Mouse (Mus musculus): ENCODE measurements around the gene Snx1. TPM values are rescaled to one million over a fixed set of nuclear protein-coding genes. Genes with fewer than 3 reads are reported as not detected.
A peak's percentile ranks its signal among the peaks of the same experiment; 100 is the strongest.

Gene Snx1
- total and polyA plus RNA-seq, 3 experiments: 83.9 to 189 (median 113) TPM

GRCm38 (mm10) chr9:66155534-66155933 lies 29.1 kb upstream of the Snx1 start:
- Histone ChIP-seq H3K36me3 (ENCODE audit: control insufficient read depth in 1 of 2, insufficient read depth in 2 of 2, low read length in 2 of 2) (peaks cover 0 to 6% of the 10 kb centered on the region in 2 experiments; a peak in 1 of 4 replicates), H3K27ac (ENCODE audit: control insufficient read depth, low read depth, low read length) (no peak overlapping the region), H3K4me3 (ENCODE audit: control insufficient read depth in 1 of 2, insufficient read depth in 1 of 2, low read depth in 2 of 2, low read length in 2 of 2) (no peak overlapping the region), H3K27me3 (ENCODE audit: control insufficient read depth in 1 of 2, insufficient read depth in 2 of 2, low read length in 2 of 2) (no peaks in the 10 kb centered on the region), H3K4me1 (ENCODE audit: control insufficient read depth in 1 of 2, insufficient read depth in 2 of 2, low read length in 2 of 2) (peaks cover 0 to 5% of the 10 kb centered on the region in 2 experiments; a peak in 2 of 4 replicates), H3K79me2 (ENCODE audit: control insufficient read depth, insufficient read depth, low read length, poor library complexity) (no peaks in the 10 kb centered on the region; the same call in none of the 2 replicates), H3K9ac (ENCODE audit: control insufficient read depth, low read depth, low read length, poor library complexity, severe bottlenecking) (no peak overlapping the region), H3K9me3 (replicated peaks; ENCODE audit: insufficient read depth, low read length) (no peaks in the 10 kb centered on the region)
- TF ChIP-seq ZNF384 (IDR thresholded peaks at IDR 0.05; ENCODE audit: low read depth, low read length): peak; percentile 88
- TF ChIP-seq RCOR1 (IDR thresholded peaks at IDR 0.05; ENCODE audit: low read depth, low read length): 0 out of 2 replicates have a peak, but pooled peaks have one; percentile 9
- peak; percentile 60 for TF ChIP-seq SMC3 (IDR thresholded peaks at IDR 0.05; ENCODE audit: low read depth, low read length)
- 0 out of 2 replicates have a peak, but pooled peaks have one; percentile 22 for TF ChIP-seq SIN3A (IDR thresholded peaks at IDR 0.05; ENCODE audit: low read length)
- TF ChIP-seq MYC (IDR thresholded peaks at IDR 0.05; ENCODE audit: low read depth, low read length): peak; percentile 79
- no peak for TF ChIP-seq ZKSCAN1 (IDR thresholded peaks at IDR 0.05; ENCODE audit: low read depth, low read length)
- peak; percentile 41 for TF ChIP-seq RAD21 (IDR thresholded peaks at IDR 0.05; ENCODE audit: low read depth, low read length)
- no peak for TF ChIP-seq BHLHE40 (IDR thresholded peaks at IDR 0.05; ENCODE audit: borderline replicate concordance, low read depth, low read length)
- peak; percentile 33 to 69 (median 49); a peak in 5 of 6 replicates for TF ChIP-seq CTCF (IDR thresholded peaks at IDR 0.05 in 2 of 3, conservative IDR thresholded peaks at IDR 0.05 in 1 of 3; ENCODE audit: control insufficient read depth in 1 of 3, insufficient read depth in 1 of 3, low read depth in 2 of 3, low read length in 3 of 3, poor library complexity in 1 of 3, severe bottlenecking in 1 of 3)
- peak; percentile 41 for TF ChIP-seq ZC3H11A (IDR thresholded peaks at IDR 0.05; ENCODE audit: low read depth, low read length)
- TF ChIP-seq MAX (IDR thresholded peaks at IDR 0.05; ENCODE audit: low read length): 0 out of 2 replicates have a peak, but pooled peaks have one; percentile 17
- TF ChIP-seq TBP (IDR thresholded peaks at IDR 0.05; ENCODE audit: low read depth, low read length): no peak
- peak; percentile 62 for DNase-seq (ENCODE audit: low read depth, low spot score)

DNA sequence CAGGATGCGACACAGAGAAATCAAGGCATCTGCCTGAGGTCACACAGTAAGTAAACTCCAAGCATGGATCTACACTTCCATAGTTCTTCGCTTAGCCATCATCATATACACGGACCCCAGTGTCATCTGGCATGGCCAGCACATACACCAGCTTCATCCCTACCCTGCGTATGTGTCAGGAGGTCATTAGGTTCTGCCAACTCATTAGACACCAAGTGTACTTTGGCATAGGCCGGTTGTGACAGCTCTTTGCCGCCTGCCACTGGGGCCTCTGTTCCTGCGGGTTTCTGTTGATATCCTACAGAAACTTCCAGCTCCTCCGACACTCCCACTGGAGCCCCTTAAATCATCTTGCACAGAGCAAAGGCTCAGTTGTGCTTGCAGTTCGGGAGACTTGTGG lies 27.6 kb upstream of the Snx1 start:
- H3K36me3 ChIP-seq (ENCODE audit: control insufficient read depth in 1 of 2, insufficient read depth in 2 of 2, low read length in 2 of 2): peaks cover 0 to 6% of the 10 kb centered on the region in 2 experiments; a peak in 1 of 4 replicates
- no peaks in the 10 kb centered on the region for H3K27me3 ChIP-seq (ENCODE audit: control insufficient read depth in 1 of 2, insufficient read depth in 2 of 2, low read length in 2 of 2)
- peaks cover 0 to 5% of the 10 kb centered on the region in 2 experiments; a peak in 2 of 4 replicates for H3K4me1 ChIP-seq (ENCODE audit: control insufficient read depth in 1 of 2, insufficient read depth in 2 of 2, low read length in 2 of 2)
- DNase-seq (ENCODE audit: low read depth, low spot score): no peak
- no peak overlapping the region for H3K4me3 ChIP-seq (ENCODE audit: control insufficient read depth in 1 of 2, insufficient read depth in 1 of 2, low read depth in 2 of 2, low read length in 2 of 2)
- H3K9ac ChIP-seq (ENCODE audit: control insufficient read depth, low read depth, low read length, poor library complexity, severe bottlenecking): no peak overlapping the region
- H3K9me3 ChIP-seq (replicated peaks; ENCODE audit: insufficient read depth, low read length): no peaks in the 10 kb centered on the region
- no peaks in the 10 kb centered on the region; the same call in none of the 2 replicates for H3K79me2 ChIP-seq (ENCODE audit: control insufficient read depth, insufficient read depth, low read length, poor library complexity)
- no peak overlapping the region for H3K27ac ChIP-seq (ENCODE audit: control insufficient read depth, low read depth, low read length)
- TF ChIP-seq JUND (IDR thresholded peaks at IDR 0.05; ENCODE audit: low read depth, low read length) (no peak), HCFC1 (IDR thresholded peaks at IDR 0.05; ENCODE audit: low read depth, low read length) (no peak), E2F4 (IDR thresholded peaks at IDR 0.05; ENCODE audit: borderline replicate concordance, low read depth, low read length) (no peak), POLR2AphosphoS5 (IDR thresholded peaks at IDR 0.05; ENCODE audit: borderline replicate concordance, low read depth, low read length) (no peak), ZKSCAN1 (IDR thresholded peaks at IDR 0.05; ENCODE audit: low read depth, low read length) (no peak), GABPA (IDR thresholded peaks at IDR 0.05; ENCODE audit: low read depth, low read length) (no peak), ZC3H11A (IDR thresholded peaks at IDR 0.05; ENCODE audit: low read depth, low read length) (no peak), SMC3 (IDR thresholded peaks at IDR 0.05; ENCODE audit: low read depth, low read length) (no peak), MEF2A (IDR thresholded peaks at IDR 0.05; ENCODE audit: extremely low read depth, insufficient replicate concordance, low read depth, low read length, poor library complexity, severe bottlenecking) (no peak), UBTF (IDR thresholded peaks at IDR 0.05; ENCODE audit: borderline replicate concordance, insufficient read depth, low read depth, low read length) (no peak), MAFK (IDR thresholded peaks at IDR 0.05; ENCODE audit: borderline replicate concordance, low read depth, low read length) (no peak), ZMIZ1 (IDR thresholded peaks at IDR 0.05; ENCODE audit: low read depth, low read length) (no peak), NRF1 (IDR thresholded peaks at IDR 0.05; ENCODE audit: insufficient read depth, low read depth, low read length, poor library complexity, severe bottlenecking) (no peak), ZNF384 (IDR thresholded peaks at IDR 0.05; ENCODE audit: low read depth, low read length) (no peak), NELFE (IDR thresholded peaks at IDR 0.05; ENCODE audit: low read depth, low read length) (no peak), POLR2A (IDR thresholded peaks at IDR 0.05; ENCODE audit: control insufficient read depth in 1 of 2, insufficient read depth in 1 of 2, low read depth in 1 of 2, low read length in 2 of 2, poor library complexity in 1 of 2) (no peak), MYC (IDR thresholded peaks at IDR 0.05; ENCODE audit: low read depth, low read length) (no peak)
